Mouse (Mus musculus) frontal cortex, postnatal 14 days (tissue): ENCODE measurements around the gene Mcm3ap.

ENCODE experiments used
- DNase-seq, 2 experiments: peaks; one replicate each; pipeline ENCODE4 v3.0.0; 2022; ENCODE audit warnings: low spot score in 2 of 2

The Mcm3ap gene

DNA sequence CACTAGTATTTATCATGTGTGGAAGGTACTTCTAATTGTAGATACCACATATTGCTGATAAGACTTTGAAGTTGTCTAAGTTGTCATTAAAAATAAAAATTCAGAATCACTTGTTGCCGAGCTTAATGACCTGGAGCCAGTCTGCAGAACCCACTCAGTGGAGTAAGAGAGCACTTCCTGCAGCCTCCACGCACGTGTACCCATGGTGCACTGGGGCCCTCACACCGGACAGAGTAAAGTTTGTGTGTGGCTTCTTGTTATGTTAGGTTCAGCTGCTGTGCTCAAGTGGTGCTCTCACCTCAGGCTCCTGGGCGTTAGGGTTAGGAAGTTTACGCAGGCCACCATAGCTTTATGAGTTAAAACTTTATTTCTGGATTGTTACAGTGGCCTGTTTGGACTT lies 26.8 kb downstream of the Mcm3ap start:
- DNase-seq, result no peak

DNA sequence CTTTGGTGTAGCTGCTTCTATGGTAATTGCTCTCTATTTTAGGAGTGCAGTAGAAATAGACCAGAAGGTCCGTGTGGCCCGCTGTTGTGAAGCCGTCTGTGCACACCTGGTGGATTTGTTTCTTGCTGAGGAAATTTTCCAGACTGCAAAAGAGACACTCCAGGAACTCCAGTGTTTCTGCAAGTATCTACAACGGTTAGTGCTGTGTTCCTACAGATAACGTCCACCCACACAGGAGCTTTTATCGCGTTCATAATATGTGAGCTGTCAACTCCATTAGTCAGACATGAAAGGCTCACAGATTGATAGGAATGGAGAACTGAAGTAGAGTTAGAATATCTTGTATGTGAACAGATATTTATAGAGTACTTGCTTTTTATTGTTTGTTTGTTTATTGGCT lies 27.6 kb downstream of the Mcm3ap start:
- no peak for DNase-seq

DNA sequence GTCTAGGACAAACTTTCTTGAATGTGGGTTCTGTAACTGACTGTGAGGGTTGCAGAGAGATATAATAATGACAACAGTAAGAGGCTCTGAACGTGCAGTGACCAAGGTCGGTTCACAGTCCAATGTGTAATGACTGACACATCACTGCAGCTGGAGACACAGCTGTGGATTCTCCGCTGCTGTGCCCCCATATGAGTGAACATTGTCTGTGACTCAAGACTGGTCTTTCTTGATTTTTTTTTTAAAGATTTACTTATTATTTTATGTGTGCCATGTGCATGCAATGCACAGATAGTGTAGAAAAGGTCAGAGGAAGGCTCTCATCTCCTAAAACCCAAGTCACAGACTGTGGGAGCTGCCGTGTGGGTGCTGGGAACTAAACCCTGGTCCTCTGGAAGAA lies 28.8 kb downstream of the Mcm3ap start:
- DNase-seq, result no peak

DNA sequence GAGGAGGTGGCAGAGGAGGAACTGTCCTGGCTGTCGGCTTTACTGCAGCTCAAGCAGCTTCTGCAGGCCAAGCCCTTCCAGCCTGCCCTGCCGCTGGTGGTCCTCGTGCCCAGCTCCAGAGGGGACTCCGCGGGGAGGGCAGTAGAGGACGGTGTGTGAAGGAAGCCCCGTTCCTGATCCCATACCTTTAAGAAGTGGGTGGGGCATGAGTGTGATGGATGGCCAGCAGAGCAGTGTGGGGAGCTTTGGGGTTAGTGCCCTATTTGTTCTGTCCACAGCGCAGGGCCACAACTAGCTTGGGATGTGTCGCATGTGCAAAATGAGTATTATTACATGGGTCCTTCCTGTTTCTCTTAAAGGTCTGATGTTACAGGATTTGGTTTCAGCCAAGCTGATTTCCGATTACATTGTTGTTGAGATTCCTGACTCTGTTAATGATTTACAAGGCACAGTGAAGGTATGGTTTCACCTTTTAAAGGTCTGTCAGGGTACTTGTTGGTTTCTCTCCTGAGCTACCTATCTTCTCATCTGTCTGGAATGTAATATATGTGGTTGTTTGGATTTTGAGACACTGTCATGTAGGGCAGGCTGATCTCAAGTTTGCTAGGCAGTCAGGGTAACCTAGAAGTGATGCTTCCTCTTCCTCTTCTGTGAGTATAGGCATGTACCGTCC lies 35.7 kb downstream of the Mcm3ap start:
- no peak for DNase-seq

DNA sequence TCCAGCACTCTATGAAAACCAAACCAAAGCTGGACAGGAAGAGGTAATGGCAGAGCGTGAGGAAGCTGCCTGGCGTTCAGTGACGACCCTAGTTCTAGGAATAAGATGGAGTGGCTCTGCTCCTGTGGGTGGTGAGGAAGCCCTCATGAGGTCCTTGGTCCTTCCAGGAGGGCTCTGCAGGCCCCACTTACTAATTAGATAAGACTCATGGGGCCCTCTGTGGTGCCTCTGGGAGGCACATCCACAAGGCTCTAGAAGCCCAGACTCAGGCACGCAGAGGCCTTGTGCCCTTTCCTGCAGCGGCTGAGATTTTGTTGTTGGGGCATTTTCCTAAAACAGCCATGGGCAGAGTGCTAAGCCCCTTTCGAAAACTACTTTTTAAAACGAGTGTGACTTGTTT lies 37.1 kb downstream of the Mcm3ap start:
- DNase-seq, result no peak

DNA sequence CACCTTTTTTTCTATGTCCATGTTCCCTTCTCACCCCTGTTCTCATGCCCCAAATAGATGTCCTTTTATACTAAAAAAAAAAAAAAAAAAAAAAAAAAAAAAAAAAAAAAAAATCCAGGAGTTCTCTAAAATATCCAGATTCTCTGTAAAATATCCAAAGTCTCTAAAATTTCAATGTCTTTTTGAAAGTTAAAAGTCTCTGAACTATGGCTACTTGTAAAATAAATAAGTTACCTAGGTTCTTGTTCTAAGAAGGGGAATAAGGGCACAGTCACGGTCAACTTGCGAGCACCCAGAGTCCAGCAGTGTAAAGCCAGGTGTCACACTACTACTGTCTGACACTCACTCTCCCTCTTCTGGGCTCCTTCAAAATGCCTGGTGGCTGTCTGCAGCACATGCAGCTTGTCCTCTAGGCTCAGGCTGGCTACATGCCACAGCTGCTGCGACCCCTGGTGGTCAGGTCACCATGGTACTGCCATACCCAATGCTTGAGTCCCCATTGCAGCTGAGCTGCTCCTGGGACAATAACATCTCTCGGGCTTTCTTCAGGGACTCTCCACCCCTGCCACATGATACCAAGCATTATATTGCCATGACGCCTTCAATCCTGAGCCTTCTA lies 44.3 kb downstream of the Mcm3ap start:
- peak; percentile 36 to 37 for DNase-seq

DNA sequence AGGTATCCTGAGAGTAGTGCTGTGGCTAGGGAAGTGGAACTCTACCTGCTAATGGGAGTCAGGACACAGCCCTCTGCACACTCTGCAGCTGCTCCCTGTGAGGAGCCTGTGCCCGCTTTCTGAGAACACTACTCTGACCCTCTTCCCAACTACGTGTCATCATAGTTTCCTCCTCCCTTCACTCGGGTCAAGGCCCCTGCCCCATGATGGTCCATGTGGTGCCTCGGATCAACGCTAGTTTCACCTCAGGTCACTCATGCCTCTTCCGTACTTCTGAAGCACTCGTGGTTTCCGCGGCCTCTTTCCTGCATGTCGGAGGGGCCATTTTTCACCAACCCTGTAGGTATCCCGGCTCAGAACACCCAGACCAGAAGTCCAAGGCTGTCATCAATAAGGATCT lies 62.2 kb downstream of the Mcm3ap start:
- no peak for DNase-seq

DNA sequence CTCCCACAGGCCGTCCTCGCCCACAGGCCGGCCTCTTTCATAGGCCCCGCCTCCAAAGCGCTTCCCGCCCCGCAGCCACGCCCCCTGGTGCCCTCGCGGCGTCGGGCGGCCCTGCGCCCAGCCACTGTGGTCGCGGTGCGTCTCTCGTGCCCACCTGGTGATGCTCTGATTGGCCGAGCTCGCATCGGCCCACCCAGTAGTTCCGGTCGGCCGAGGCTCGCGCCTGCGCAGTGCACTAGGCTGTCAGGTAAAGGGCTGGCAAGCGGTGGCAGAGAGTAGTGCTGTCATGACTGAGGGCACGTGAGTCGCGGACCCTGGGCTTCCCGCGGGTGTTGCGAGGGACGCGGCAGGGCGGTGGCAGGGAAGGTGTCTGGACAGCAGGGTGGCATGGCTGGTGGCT lies 62.6 kb downstream of the Mcm3ap start, which contains the start of gene Lss:
Lss (plus strand) TSS at position 214 of the 400 bp plus-strand sequence.
- DNase-seq, result peak; percentile 95 to 96

DNA sequence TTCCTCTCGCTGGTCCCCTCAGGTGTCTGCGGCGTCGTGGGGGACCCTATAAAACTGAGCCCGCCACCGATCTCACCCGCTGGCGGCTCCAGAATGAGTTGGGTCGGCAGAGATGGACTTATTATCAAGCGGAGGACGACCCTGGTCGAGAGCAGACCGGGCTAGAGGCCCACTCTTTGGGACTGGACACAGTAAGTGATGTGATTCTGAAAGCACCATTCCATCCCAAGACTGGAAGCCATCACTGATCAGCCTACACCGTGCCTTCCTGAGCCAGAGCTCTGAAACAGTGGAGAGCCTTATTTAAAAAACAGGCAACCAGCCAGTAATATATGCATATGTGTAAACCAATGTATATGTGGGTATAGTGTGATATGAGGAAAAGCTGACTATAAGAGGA lies 63.1 kb downstream of the Mcm3ap start:
- no peak for DNase-seq

DNA sequence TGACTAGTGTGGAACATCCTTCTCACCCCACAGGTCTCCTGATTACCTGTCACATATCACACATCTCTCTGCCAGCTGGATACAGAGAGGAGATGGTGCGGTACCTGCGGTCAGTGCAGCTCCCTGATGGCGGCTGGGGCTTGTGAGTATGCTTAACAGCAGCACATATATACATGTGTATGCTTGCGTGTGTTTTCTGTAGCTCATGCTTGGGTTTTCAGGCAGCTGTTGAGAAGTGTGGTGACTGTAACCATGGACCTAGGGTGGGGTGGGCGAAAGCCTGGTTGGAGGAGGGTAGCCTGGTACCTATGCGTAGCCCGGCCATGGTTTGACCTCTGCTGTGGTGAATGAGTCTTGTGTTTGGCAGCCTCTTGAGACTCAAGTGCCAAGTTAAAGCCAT lies 66.8 kb downstream of the Mcm3ap start:
- DNase-seq, result no peak

DNA sequence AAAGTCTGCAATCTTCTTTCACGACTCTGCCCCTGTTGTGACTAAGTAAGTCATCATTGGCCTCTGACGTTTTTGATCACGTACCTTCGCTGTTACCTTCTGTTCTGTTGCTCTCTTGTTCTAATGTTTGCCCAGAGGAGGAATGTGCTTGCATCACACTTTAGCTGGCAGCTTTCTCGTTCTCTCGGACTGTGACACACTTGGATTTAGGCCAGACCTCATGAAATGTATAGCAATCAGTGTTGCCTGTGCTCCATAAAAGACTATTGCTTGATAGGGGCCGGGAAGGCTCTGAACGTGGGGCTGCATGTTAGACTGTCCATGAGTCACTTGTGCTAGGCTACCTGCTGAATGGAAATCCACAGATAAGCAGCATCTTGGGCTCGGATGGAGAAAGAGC lies 68.9 kb downstream of the Mcm3ap start:
- no peak for DNase-seq

DNA sequence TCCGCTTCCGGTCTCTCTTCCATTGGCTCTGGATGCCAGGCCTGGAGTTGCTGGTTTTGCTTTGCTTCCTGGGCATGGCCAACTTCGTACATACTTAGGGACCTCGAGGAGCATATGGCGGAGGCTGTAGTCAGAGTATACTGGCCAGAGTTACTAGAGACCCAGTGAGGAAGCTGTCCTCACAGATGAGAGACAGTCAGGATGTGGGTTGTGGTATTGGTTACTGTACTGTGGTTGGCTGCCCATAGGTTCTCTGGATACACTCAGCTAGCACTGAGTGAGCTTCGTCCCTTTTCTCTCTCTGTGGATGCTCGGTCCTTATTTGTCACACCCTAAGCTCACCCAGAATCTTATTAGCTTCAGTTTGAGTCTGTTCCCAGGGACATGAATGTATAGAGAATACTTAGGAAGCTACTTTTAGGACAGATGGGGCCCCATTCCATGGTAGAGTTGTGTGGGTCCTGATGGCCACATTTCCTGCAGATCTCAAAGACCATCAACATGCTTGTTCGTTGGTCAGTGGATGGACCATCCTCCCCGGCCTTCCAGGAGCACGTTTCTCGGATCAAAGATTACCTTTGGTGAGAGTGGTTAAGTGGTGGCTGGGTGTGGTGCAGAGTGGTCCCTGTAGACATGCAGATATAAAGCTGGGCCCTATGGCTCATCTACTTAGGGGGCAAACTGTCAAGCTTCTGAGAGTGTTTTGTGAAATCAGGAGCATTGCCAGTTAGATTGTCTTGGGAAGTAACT lies 72.8 kb downstream of the Mcm3ap start:
- DNase-seq, result no peak

DNA sequence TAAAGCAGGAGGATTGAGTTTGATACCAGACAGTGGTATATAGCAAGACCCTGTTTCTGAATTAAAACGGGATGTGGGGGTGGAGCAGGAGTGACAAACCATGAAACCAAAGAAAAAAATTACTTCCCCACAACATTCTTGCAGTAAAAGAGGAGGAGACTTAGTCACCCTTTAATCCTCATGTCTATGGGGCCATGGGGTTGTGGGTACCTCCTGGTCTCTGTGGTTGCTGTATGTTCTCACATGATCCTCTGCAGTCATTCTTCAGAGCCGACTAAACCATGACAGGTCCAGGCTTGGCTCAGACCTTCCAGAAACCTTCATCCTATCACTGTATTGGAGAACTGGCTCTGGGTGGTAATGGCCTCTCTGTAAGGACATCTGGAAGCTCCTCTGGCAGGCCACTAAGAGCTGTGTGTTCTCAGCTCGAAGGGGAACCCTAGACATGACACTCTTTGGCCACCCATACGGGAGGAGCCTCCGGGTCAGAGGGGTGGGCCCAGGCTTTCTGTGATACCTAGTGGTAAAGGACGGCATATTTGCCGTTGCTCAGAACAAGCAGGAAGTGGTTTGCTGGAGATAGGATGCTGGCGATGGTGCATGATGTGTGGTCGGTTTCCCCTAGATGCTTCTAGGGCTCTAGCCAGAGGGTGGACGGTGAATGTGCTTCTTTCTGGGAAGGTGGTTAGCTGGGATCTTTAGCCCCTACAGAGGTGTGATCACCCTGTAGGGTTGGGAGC lies 74.1 kb downstream of the Mcm3ap start:
- DNase-seq, result no peak

DNA sequence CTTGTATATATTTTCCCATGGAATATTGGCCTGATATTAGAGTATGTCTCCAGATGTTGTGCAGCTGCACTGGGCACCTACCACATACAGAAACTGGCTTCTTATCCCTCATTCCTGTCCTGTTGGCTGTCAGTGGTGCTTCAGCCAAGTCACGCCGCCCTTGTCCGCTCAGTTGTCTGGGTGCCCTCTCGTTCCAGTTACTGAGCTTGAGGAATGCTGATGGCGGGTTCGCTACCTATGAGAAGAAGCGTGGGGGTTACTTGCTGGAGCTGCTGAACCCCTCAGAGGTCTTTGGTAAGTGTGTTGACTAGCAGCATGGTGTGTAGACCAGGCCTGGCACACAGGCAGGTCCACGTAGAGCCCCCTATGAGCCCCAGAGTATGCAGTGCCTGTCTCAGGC lies 77.8 kb downstream of the Mcm3ap start:
- DNase-seq, result no peak

DNA sequence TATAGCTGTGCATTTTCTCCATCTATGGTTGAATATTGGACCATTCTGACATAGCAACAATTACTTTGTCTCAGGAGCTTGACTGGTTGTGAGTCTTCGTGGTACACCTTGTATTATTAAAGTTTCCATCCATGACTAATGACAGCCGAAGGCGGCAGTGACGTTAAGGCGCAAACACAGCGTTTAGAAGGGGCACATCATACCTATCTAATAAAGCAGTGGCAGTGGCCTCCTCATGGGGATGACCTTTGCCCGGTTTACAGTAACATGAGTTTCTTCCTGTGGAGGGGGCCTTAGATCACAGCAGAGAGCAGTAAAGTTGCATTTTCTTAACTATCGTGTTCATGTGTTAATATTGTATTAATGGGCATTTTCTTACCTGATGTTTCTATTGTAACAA lies 79.5 kb downstream of the Mcm3ap start:
- DNase-seq, result no peak

DNA sequence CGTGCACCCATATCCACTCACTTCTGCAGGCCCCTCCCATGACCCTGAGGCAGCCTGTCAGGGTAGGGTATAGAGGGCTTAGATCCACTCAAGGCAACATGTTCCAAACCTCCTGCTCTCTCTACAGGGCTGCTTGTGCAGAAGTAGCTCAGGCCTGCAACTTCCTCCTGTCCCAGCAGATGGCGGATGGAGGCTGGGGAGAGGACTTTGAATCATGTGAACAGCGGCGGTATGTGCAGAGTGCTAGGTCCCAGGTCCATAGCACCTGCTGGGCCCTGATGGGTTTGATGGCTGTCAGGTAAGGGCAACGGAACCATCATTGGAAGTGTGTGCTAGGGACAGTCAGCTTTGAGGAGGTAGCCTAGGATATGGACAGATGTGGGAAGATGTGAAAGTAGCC lies 81.7 kb downstream of the Mcm3ap start:
- DNase-seq, result no peak

DNA sequence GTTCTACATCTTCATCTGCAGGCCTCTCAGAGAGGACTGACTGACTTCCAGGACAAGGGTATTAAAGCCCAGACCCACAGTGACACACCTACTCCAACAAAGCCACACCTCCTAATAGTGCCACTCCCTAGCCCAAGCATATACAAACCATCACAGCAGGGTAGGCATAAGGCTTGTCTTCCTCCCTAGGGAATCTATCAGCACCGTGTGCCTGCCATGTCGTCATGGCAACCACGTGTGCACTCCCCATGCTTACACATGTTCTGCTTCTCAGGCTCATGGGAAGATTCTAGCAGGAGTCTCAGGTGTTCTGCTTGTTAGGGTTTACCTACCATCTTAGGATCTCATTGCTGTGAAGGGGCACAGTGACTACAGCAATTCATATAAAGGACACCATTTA lies 82.8 kb downstream of the Mcm3ap start:
- no peak for DNase-seq

DNA sequence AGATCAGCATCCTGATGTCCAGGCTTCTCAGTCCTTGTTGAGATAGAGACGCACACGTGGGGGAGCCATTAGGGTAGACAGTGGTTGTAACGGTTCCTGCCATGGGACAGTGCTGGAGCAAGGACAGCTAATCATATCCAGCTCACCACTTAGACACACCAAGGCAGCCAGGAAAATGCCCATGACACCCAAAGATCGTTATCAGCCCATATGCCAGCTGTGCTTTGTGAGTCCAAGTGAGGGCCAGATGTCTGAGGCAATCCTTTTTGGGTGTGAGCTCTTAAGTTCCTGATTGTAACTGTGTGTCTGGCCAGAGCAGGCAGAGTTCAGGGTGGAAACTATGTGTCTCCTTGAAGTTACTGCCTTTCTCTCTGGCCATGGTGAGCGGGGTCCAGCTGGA lies 85.3 kb downstream of the Mcm3ap start:
- DNase-seq, result no peak

DNA sequence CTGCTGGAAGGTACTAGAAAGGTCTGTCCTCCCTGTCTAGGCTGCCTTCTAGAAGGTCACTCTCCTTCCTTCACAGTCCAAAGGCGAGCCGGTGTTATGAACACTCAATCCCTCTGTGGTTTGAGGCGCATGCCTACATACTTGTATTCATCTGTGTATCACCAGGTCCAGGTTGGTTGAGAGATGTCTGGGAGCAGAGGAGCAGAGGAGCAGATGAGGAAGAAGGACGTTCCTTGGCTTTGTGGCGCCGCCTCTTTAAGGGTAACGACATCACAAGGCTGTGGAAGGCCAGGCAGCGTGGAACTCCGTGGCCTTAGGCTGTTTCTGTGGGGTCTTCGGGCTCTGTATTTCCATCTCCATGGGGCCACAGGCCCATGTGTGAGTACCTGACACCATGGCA lies 93.2 kb downstream of the Mcm3ap start, which contains the start of gene Spatc1l:
Spatc1l (plus strand) TSS at position 301 of the 400 bp plus-strand sequence.
- no peak for DNase-seq
